Mouse (Mus musculus) cortical plate, adult 2 months (tissue): ENCODE measurements around the gene Kif22.

Source experiments
- CTCF ChIP-seq: fragments of 200-500 bp; IDR thresholded peaks from 2 replicates; pipeline ENCODE4 v1.5.1; 2011; ENCODE audit warnings: mild to moderate bottlenecking, control low read depth, low read length; ENCODE audit not compliant: insufficient read depth; ENCODE audit errors: extremely low read depth
- POLR2A ChIP-seq: fragments of 200-500 bp; IDR thresholded peaks from 2 replicates; pipeline ENCODE4 v1.6.1; 2011; ENCODE audit warnings: mild to moderate bottlenecking, low read length, control low read depth; ENCODE audit not compliant: insufficient read depth; ENCODE audit errors: extremely low read depth

DNA sequence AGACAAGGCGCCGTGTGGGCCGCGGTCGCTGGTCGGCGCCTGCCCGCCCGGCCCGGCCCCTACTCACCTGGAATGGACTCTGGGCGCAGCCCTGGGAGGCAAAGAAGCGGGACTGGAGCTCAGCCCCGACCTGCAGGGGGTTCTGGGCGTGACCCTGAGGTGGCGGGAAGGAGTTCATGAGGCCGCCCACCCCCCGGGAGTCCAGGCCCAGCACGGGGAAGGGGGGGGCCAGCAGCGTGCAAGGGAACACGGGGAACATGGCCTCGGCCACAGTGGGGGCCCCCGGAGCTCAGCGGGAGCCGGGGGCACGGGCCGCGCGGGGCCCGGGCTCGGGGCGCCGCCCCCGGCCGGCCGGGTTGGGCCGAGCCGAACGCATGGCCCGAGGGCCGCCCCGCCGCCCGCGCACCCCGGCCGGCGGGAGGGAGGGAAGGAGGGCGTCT, 16.1 kb downstream of the Kif22 start:
- no peak for TF ChIP-seq POLR2A
- no peak for TF ChIP-seq CTCF
